Mouse (Mus musculus) fat pad, adult 2 months (tissue): ENCODE measurements at regions not wholly inside any gene's neighbourhood (a gene's known extent, or its start where the extent isn't known, plus 50 kb on each side); places are given as distances from the start of the nearest gene placed in this dataset.

Source experiments
- DNase-seq: peaks from one replicate; pipeline ENCODE4 v3.0.0-alpha.2; 2011; ENCODE audit warnings: low read depth, low spot score; ENCODE audit errors: extremely low read depth

DNA sequence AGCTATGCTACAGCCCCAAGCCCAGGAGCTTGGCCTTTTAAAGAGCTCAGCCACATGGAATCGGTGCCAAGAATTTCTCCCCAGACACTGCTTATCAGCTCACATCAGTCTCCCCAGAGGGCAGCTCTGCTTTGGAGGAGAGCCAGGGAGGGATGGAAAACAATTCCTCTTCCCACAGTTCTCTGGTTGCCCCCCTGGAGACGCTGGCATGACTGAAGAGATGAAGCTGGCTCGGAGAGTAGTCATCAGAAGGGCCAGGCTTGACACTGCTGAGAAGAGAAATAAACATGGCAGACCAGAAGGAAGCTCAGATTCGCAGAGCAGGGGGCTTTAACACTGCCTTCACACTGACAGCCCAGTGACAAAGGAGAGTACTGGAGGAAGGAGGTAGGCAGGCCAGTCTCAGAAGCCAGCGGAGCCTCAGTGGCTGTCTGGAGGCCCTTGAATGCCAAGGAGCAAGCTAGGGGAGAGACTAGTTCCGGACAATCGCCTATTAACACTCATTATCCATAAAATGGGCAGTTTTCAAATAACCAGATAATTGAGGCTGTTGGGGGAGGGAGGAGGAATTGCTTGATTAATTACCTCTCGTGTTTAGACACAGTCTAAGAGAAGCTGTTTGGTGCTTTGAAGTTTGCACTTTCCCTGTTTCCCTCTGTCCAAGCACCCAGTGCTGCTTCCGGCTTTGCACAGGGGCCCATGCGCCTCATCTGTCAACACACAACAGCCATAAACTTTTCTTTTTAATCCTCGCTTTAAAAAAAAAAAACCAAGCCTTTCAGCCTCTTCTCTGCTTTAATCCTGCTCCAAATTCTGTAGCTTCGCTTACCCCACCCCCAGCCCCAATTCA lies 148.3 kb downstream of the Ddx1 start:
- DNase-seq, result no peak

DNA sequence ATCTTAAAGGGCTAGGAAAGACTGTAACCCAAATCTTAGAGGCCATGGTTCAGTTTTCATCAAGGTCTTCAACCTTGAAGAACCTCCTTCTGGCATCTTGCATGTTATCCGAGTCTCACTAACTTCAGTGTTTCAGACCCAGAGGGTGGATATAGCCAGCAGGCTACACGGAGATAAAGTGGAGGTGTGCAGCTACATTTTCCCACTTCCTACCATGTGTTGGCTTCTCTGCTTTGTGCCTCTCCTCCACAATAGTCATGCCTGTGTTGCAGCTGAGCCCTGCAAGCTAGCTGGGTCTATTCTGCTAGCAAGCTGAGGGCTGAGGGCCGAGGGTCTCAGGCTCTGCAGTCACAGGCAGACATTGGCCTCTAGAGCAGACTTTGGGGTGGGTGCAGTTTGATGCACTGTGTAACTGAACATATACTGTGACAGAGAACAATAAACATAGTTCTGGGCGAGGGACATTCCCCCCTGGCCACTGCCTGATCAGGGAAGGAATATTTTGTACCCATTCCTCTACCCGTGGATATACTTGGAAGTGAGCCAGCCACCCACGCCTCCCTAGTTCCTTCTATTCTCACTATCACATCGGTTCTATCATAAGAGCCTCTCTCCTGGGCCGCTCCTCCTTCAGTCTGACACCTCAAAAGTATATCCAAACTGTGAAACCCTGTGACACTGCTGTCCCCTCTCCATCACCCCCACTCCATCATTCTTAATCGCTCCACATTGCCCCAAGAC lies 152.6 kb upstream of the Mycn start:
- no peak for DNase-seq

GRCm38 (mm10) chr12:13085951-13086350 lies 144.2 kb upstream of the Mycn start:
- no peak for DNase-seq

GRCm38 (mm10) chr12:13085484-13085883 lies 143.8 kb upstream of the Mycn start:
- DNase-seq, result no peak

DNA sequence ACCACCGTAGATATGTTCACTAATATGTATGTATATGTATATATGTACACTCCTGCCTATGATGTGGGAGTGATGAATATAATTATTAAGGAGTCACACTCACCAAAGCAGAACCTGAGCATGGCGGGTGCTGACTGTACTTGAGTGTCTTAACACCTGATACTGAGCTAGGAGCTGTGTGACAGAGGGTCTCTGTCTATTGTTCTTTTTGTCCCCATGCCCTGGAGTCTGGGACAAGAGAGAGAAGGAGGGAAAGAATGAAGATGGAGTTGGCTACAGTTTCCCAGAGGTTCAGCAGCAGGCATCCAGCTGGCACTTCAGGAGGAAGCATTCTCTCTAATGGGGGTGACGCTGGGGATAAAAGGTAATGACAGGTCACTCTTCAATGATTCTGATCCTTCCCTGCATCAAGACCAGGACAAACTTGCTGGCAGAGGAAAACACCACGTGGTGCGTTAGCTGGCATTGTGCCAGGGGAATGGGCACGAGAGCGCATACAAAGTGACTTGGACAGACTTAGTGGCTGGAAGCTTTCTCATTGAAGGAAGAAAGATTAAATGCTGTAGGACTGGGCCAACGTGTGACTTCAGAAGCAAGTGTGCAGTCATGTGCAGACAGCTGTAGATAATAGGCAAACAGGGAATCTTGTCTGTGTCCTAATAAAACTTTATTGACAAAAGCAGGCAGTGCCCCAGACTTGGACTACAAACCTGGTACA lies 141.8 kb upstream of the Mycn start:
- no peak for DNase-seq

GRCm38 (mm10) chr12:13080791-13081190 lies 139.1 kb upstream of the Mycn start:
- DNase-seq, result no peak

- no peak for DNase-seq
Observed at GRCm38 (mm10) chr12:13079832-13080231, 138.1 kb upstream of the Mycn start.

GRCm38 (mm10) chr12:13077689-13078088 lies 136.0 kb upstream of the Mycn start:
- no peak for DNase-seq

DNA sequence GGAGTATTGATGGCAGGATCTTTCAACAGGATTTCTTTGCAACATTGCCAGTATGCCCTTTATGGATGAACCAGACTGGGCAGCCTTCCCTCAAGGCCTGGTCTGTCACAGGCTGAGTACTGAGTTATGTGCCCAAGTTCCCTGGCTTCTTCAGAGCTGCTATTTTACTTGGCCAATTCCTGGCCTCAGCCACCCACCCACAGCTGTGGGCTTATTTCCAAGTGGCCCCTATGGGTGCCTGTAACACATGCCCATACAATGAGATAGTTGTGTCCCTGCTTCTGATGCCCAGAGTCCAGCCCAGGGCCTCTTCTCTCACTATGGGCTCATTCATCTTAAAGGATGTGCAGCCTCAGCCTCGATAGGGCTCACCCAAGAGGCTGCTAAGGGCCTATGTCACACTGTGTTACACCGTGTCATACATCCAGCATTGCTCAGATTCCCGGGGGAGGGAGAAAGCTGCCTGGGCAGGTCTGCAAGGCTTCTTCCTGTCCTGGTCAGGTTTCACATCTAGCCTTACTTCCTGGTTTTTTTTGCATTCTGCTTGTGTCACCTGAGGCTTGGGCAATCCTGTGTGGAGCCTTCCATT lies 135.1 kb upstream of the Mycn start:
- peak; percentile 18 for DNase-seq

DNA sequence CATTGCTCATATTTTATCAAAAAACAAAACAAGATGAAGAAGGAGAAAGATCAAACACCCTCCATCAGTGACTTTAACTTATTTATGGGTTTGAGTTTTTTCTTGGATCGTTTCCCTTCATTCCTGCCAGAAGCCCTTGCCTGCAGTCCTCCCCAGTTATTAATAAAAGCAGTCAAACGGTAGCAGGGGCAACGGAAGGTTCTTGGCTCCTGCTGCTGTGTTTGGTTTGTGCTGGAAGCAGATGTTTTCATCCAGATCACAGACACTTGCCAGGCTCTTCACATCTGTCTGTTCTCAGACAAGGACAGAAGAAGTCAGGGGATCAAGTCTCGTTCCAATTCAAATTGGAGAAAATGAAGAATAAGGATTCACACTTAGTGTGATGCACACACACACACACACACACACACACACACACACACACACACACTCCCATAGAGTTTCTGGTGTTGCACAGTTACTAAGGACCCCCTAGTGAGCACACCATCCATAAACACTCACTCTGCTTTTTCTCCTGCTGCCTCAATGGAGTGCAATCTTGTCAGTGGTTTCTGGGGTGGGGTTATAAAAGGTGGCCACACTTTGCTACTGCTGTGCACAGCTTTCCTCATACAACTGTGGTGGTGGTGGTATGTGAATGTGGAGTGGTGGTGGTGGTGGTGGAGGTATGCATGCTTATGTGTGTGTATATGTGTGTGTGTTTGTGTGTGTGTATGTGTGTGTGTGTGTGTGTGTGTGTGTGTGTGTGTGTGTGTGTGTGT lies 131.6 kb upstream of the Mycn start:
- DNase-seq, result no peak

- DNase-seq, result no peak
Observed at GRCm38 (mm10) chr12:13067295-13067694, 125.6 kb upstream of the Mycn start.

DNA sequence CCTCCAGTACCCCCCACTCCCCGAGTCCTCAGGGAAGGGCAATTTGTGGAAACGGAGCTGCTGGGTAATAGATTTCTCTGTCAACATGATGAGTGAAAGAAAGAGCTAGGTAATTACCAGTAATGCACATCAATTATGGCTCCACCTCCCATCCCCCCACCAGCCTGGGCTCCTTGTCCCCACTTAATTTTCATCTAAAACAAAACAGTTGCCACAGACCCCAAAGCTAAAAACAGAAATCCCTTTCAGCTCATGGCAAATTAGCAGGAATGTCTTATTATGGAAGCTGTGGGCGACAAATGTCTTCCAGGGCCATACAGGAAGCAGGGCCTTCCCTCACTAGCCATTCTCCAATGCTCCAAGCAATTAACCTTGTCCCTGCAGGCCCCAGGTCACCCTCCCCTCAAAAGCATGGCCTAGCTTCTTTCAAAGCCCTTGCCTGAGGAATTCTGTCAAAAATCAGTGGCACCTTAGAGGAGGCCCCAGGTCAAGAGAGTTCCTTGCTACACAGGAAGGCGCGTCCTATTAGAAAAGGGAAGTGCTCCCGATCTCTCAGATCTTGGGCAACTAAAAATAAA lies 125.0 kb upstream of the Mycn start:
- DNase-seq, result no peak

DNA sequence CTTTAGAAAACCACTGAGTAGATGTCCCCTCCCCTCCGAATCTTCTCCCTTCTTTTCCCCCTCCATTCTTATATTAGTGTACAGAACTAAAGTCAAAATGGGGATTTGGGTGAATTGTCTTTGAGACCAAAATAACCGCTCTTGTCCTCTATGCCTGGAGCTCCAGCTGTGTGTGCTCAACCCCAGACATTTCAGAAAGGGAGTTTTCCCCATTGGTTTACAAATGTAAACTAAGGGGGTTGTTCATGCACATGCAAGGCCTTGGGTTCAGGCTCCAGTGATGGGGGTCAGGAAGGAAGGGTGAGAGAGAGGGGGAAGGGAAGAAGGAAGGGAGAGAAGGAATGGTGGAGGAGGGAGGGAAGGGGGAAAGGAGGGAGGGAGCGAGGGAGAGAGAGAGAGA lies 117.8 kb upstream of the Mycn start:
- no peak for DNase-seq

GRCm38 (mm10) chr12:13056246-13056645 lies 114.5 kb upstream of the Mycn start:
- no peak for DNase-seq

- DNase-seq, result no peak
Observed at GRCm38 (mm10) chr12:13054611-13055010, 112.9 kb upstream of the Mycn start.

- DNase-seq, result no peak
Observed at GRCm38 (mm10) chr12:13053746-13054145, 112.0 kb upstream of the Mycn start.

GRCm38 (mm10) chr12:13052845-13053623 lies 111.3 kb upstream of the Mycn start:
- DNase-seq, result no peak

DNA sequence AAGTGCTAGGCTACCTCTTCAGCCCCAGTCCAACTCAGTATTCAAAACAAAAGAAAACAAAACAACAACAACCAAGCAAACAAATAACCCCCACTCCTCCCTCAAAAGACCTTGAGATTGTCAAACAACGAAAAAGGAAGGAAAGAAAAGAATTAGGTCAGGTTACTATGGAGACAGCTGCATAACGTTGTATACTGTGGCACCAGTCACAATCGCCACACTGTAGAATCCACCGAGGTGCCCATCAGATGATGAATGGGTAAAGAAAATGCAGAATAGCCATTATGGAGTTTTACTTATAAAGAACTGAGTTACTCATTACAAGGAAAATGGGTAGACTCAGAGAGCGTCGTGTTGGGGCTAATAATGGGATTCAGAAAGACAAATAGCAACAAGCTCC lies 110.5 kb upstream of the Mycn start:
- no peak for DNase-seq

GRCm38 (mm10) chr12:13049659-13050058 lies 107.9 kb upstream of the Mycn start:
- no peak for DNase-seq
